Mouse (Mus musculus) G1E (cell line): ENCODE results near the gene Lrrc32.

Experiments used
- CTCF ChIP-seq: IDR thresholded peaks from 2 replicates; pipeline ENCODE4 v1.5.1; 2012; ENCODE audit warnings: low read depth, low read length, inconsistent platforms, mixed read lengths
- GATA1 ChIP-seq: IDR thresholded peaks from 2 replicates; pipeline ENCODE4 v1.6.1; 2012; ENCODE audit warnings: borderline replicate concordance, low read length, inconsistent platforms, mixed read lengths
- TAL1 ChIP-seq: conservative IDR thresholded peaks from 2 replicates; pipeline ENCODE4 v1.6.1; 2012; ENCODE audit warnings: low read depth, low read length, inconsistent platforms, mixed read lengths

GRCm38 (mm10) chr7:98472529-98472928 lies 16.6 kb upstream of the Lrrc32 start:
- no peak for TF ChIP-seq CTCF
- no peak for TF ChIP-seq GATA1
- TF ChIP-seq TAL1 = no peak
